Mouse (Mus musculus) heart, embryonic 10.5 days (tissue): ENCODE data around the gene Vill. TPM values are rescaled to one million over a fixed set of nuclear protein-coding genes. Genes with fewer than 3 reads are reported as not detected.

Experiments used
- DNase-seq: peaks from one replicate; pipeline ENCODE4 v3.0.0-alpha.2; 2017; ENCODE audit warnings: low spot score
- H3K27ac ChIP-seq: fragments of 300-500 bp; sonication (generic); 2 replicates; pipeline ENCODE4 v1.5.1; 2016; ENCODE audit warnings: mild to moderate bottlenecking
- H3K27me3 ChIP-seq: fragments of 300-500 bp; sonication (generic); 2 replicates; pipeline ENCODE4 v1.6.1; 2016; ENCODE audit warnings: mild to moderate bottlenecking; ENCODE audit not compliant: poor library complexity, insufficient read depth, severe bottlenecking
- H3K36me3 ChIP-seq: fragments of 300-500 bp; sonication (generic); 2 replicates; pipeline ENCODE4 v1.6.1; 2016; ENCODE audit warnings: mild to moderate bottlenecking, moderate library complexity
- H3K4me1 ChIP-seq: fragments of 300-500 bp; sonication (generic); 2 replicates; pipeline ENCODE4 v1.6.1; 2016; ENCODE audit warnings: mild to moderate bottlenecking
- H3K4me3 ChIP-seq: fragments of 300-500 bp; sonication (generic); 2 replicates; pipeline ENCODE4 v1.5.1; 2016; ENCODE audit warnings: mild to moderate bottlenecking, moderate library complexity
- H3K9me3 ChIP-seq: fragments of 300-500 bp; sonication (generic); 2 replicates; pipeline ENCODE4 v1.6.1; 2016; ENCODE audit warnings: mild to moderate bottlenecking, moderate library complexity
- WGBS: fragments of 180-500 bp; shearing (Covaris S2); methylation state at CpG from one replicate; pipeline ENCODE4 v1.1.7; 2016; 5-methylcytosine and 5-hydroxymethylcytosine counted together
- polyA plus RNA-seq: library from polyadenylated mRNA; unstranded; fragments of >200 nt; fragmentation: Nextera tagmentation; extraction: Ambion mirVana; gene quantifications from 2 replicates; pipeline ENCODE4 v1.2.1, GENCODE M21; 2016

The Vill gene
- polyA plus RNA-seq, 1 experiment from 2014 or later: 23.1 TPM

- 89% methylated on average over 15 of the region's 15 CpGs for WGBS
These were observed 12.3 kb upstream of the Vill start for GRCm38 (mm10) chr9:119040101-119040775.

DNA sequence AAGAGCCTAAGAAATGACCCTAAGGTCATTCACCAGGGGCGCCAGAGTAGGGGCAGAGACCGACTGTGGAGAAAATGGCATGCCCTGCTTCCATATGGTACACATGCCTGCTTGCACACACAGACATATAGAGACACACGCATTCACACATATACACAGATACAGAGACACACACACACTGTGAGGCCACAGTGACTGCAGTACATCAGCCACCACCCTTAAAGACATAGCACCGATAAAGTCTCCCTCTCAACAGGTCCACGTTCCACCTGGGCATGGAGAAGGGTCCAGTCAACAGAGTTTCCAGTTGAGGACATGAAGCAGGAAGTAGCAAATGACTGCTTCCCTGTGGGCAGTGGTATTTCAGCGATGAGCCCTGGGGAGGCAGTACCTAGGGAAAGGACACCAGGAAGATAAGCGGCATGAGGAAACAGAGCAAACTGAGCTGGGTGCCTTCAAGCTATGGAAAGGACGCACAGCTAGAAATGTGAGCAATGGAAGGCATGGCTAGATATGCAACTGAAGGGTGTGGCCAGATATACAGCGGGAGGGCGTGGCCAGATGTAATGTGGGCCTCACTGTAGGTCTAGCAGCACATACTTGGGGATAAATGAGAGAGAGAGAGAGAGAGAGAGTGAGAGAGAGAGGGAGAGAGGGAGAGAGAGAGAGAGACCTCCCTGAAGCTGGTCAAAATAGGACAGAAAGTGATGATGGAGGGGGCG lies 4.2 kb upstream of the Vill start:
- H3K4me1 ChIP-seq: peaks cover 51% of the 10 kb centered on the region
- 73% methylated on average over 11 of the region's 11 CpGs for WGBS
- H3K27ac ChIP-seq: no peak overlapping the region
- H3K4me3 ChIP-seq: no peak overlapping the region
- DNase-seq: no peak
- H3K36me3 ChIP-seq: no peaks in the 10 kb centered on the region
- no peaks in the 10 kb centered on the region for H3K9me3 ChIP-seq
- peaks cover 7% of the 10 kb centered on the region; the same call in 1 of the 2 replicates for H3K27me3 ChIP-seq

More at GRCm38 (mm10) chr9:119040101-119040775, 12.3 kb upstream of the Vill start:
- peaks cover 55% of the 10 kb centered on the region for H3K36me3 ChIP-seq
- H3K4me3 ChIP-seq: no peak overlapping the region
- no peaks in the 10 kb centered on the region for H3K27me3 ChIP-seq
- no peaks in the 10 kb centered on the region for H3K9me3 ChIP-seq
- H3K27ac ChIP-seq: no peak overlapping the region
- DNase-seq: no peak
- peaks cover 19% of the 10 kb centered on the region for H3K4me1 ChIP-seq

- no peak for DNase-seq
- Histone ChIP-seq H3K4me1 (peaks cover 59% of the 10 kb centered on the region), H3K27me3 (peaks cover 16% of the 10 kb centered on the region; the same call in 1 of the 2 replicates), H3K36me3 (no peaks in the 10 kb centered on the region), H3K9me3 (no peaks in the 10 kb centered on the region), H3K27ac (no peak overlapping the region; the same call in 1 of the 2 replicates), H3K4me3 (no peak overlapping the region)
- 57% methylated on average over 2 of the region's 2 CpGs for WGBS
These were observed 1.4 kb upstream of the Vill start for GRCm38 (mm10) chr9:119051158-119051557.

DNA sequence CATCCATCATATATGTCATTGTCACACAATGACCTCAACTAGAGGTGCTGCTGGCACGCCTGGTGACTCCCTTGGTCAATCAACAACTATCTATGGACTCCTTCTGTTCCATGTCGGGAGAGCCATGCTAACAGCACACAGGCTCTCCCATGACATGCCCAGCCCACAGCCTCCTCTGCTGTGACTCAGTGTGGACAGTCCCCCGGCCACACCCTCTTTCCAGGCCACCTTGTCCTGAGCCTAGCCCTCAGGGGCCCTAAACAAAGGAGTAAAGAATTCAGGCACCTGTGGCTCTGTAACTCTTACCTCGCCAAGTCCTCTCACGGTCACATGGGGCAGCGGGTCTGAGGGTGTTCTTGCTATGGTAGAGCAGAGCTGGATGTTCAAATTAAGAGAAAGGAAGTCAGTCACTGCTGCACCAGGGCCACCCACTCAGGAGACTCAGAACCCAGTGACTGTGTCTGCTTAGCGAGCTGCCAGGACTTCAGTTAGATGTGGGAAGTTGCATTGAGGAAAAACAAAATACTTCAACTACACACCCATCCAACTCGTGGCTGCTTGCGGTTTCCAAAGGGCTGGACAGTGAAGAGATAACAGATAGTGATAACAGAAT lies 1.5 kb downstream of the Vill start:
- H3K27me3 ChIP-seq: peaks cover 16% of the 10 kb centered on the region; the same call in 1 of the 2 replicates
- no peak for DNase-seq
- H3K36me3 ChIP-seq: no peaks in the 10 kb centered on the region
- H3K27ac ChIP-seq: no peak overlapping the region
- peaks cover 54% of the 10 kb centered on the region for H3K4me1 ChIP-seq
- H3K9me3 ChIP-seq: no peaks in the 10 kb centered on the region
- 66% methylated on average over 9 of the region's 9 CpGs for WGBS
- no peak overlapping the region for H3K4me3 ChIP-seq

DNA sequence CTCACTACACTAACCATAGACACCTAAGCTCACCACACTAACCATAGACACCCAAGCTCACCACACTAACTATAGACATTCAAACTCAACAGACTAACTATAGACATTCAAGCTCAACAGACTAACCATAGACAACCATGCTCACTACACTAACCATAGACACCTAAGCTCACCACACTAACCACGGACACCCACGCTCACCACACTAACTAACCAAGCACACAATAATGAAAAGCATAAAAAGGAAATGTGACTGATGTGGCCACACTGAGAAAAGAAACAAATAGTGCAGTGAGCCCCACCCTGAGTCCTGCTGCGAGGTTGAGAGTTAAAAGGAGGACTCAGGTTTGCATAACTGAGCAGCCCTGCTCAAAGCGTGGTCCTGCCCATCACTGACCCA lies 2.8 kb downstream of the Vill start:
- H3K4me3 ChIP-seq: no peak overlapping the region
- peaks cover 54% of the 10 kb centered on the region for H3K4me1 ChIP-seq
- H3K27me3 ChIP-seq: peaks cover 19% of the 10 kb centered on the region; the same call in 1 of the 2 replicates
- H3K9me3 ChIP-seq: no peaks in the 10 kb centered on the region
- 82% methylated on average over 4 of the region's 4 CpGs for WGBS
- H3K27ac ChIP-seq: no peak overlapping the region
- no peaks in the 10 kb centered on the region for H3K36me3 ChIP-seq
- no peak for DNase-seq

- Histone ChIP-seq H3K9me3 (no peaks in the 10 kb centered on the region), H3K27ac (peak overlapping the region; percentile 13; the same call in 1 of the 2 replicates), H3K36me3 (no peaks in the 10 kb centered on the region), H3K27me3 (peaks cover 27% of the 10 kb centered on the region; the same call in 1 of the 2 replicates), H3K4me3 (no peak overlapping the region), H3K4me1 (peaks cover 47% of the 10 kb centered on the region)
- 69% methylated on average over 7 of the region's 7 CpGs for WGBS
- DNase-seq: no peak
These were observed 5.7 kb downstream of the Vill start for GRCm38 (mm10) chr9:119058245-119058644.

GRCm38 (mm10) chr9:119060701-119061100 lies 8.1 kb downstream of the Vill start:
- Histone ChIP-seq H3K9me3 (no peaks in the 10 kb centered on the region), H3K36me3 (no peaks in the 10 kb centered on the region), H3K27me3 (peaks cover 28% of the 10 kb centered on the region; the same call in 1 of the 2 replicates), H3K4me3 (no peak overlapping the region), H3K27ac (no peak overlapping the region), H3K4me1 (peaks cover 43% of the 10 kb centered on the region)
- WGBS: 86% methylated on average over 10 of the region's 10 CpGs
- no peak for DNase-seq

DNA sequence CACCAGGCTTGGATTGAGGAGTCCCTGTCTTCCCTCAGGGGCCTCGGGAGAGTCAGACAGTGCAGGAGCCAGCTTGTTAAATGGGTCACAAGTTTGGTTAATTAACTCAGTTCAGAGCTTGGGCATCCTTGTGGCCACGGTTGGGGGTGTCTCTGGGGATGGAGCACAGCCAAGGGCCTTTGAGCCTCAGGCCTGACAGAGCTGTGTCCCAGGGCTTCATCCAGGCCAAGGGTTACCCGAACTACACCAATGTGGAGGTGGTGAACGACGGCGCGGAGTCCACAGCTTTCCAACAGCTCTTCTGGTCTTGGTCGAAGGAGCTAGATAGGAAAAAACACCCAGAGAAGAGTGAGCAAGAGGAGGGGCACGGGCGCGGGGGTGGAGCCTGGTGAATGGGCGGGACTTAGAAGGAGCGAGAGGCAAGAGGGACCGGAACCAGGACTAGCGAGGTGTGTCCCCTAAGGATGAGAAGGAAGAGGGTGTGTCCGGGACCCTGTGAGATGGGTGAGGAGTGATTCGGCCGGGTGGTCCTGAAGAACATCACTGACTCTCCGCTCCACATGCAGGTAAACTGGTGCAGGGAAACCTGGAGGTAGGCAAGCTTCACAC lies 10.6 kb downstream of the Vill start:
- H3K4me3 ChIP-seq: peak overlapping the region; percentile 19; the same call in 1 of the 2 replicates
- WGBS: 21% methylated on average over 19 of the region's 19 CpGs
- H3K4me1 ChIP-seq: peaks cover 29% of the 10 kb centered on the region
- no peaks in the 10 kb centered on the region for H3K9me3 ChIP-seq
- peaks cover 40% of the 10 kb centered on the region; the same call in 1 of the 2 replicates for H3K27me3 ChIP-seq
- no peaks in the 10 kb centered on the region for H3K36me3 ChIP-seq
- H3K27ac ChIP-seq: no peak overlapping the region; the same call in 1 of the 2 replicates
- no peak for DNase-seq

GRCm38 (mm10) chr9:119064296-119064695 lies 11.7 kb downstream of the Vill start:
- Histone ChIP-seq H3K4me3 (no peak overlapping the region), H3K36me3 (no peaks in the 10 kb centered on the region), H3K27ac (peak overlapping the region; percentile 10), H3K9me3 (no peaks in the 10 kb centered on the region), H3K27me3 (peaks cover 40% of the 10 kb centered on the region; the same call in 1 of the 2 replicates), H3K4me1 (peaks cover 26% of the 10 kb centered on the region)
- 64% methylated on average over 4 of the region's 4 CpGs for WGBS
- no peak for DNase-seq

- Histone ChIP-seq H3K27ac (no peak overlapping the region), H3K4me1 (peaks cover 19% of the 10 kb centered on the region), H3K27me3 (peaks cover 23% of the 10 kb centered on the region; the same call in 1 of the 2 replicates), H3K4me3 (no peak overlapping the region), H3K36me3 (peaks cover 15% of the 10 kb centered on the region), H3K9me3 (no peaks in the 10 kb centered on the region)
- WGBS: 4% methylated on average over 6 of the region's 6 CpGs
- DNase-seq: no peak
These were observed 15.0 kb downstream of the Vill start for GRCm38 (mm10) chr9:119067601-119068000.

- WGBS: 89% methylated on average over 11 of the region's 11 CpGs
- Histone ChIP-seq H3K4me1 (peaks cover 22% of the 10 kb centered on the region), H3K9me3 (no peaks in the 10 kb centered on the region), H3K27me3 (peaks cover 22% of the 10 kb centered on the region; the same call in 1 of the 2 replicates), H3K27ac (no peak overlapping the region), H3K36me3 (peaks cover 18% of the 10 kb centered on the region), H3K4me3 (no peak overlapping the region)
- no peak for DNase-seq
These were observed 15.7 kb downstream of the Vill start for GRCm38 (mm10) chr9:119068266-119068665.

- Histone ChIP-seq H3K27ac (no peak overlapping the region), H3K27me3 (peaks cover 16% of the 10 kb centered on the region; the same call in 1 of the 2 replicates), H3K36me3 (peaks cover 31% of the 10 kb centered on the region), H3K9me3 (no peaks in the 10 kb centered on the region), H3K4me3 (no peak overlapping the region), H3K4me1 (peaks cover 21% of the 10 kb centered on the region)
- 73% methylated on average over 13 of the region's 13 CpGs for WGBS
- no peak for DNase-seq
These were observed 17.7 kb downstream of the Vill start for GRCm38 (mm10) chr9:119070173-119070825.
